Mouse (Mus musculus): ENCODE results near the gene Sost. TPM values are rescaled to one million over a fixed set of nuclear protein-coding genes. Genes with fewer than 3 reads are reported as not detected.
A peak's percentile ranks its signal among the peaks of the same experiment; 100 is the strongest.

Gene Sost
- total RNA-seq, 2 experiments from 2014 or later, result not detected

DNA sequence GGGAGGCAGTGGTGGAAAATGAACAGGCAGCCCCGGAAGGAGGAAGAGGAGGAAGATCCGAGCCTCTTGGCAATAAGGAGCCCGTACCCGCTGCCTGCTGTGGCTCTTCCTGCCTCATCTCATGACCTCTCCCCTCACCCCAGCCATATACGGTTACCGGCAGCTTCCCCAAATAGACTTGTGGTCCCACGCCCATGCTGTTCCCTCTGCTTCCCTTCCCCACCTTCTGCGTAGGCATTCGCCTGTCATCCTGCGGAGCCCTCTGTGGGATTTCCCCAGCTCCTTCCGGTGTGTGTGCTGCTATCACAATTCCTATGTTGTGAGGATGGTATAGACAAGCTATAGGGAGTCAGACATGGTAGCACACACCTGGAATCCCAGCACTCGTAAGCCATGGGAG, 15.0 kb upstream of the Sost start:
- H3K4me3 ChIP-seq, result peak overlapping the region; percentile 86
- intact Hi-C loops (cut with DNase I), result no loop called here
- H3K27ac ChIP-seq, result peak overlapping the region; percentile 96
- no peak for TF ChIP-seq CTCF (IDR thresholded peaks at IDR 0.05)
- DNase-seq (ENCODE audit: extremely low spot score in 1 of 2, low spot score in 2 of 2), result peak in 1 of 2 experiments; percentile 48

- no peak overlapping the region for H3K4me3 ChIP-seq
- intact Hi-C loops (cut with DNase I), result no loop called here
Measured at GRCm38 (mm10) chr11:101980603-101981157, 13.9 kb upstream of the Sost start.

DNA sequence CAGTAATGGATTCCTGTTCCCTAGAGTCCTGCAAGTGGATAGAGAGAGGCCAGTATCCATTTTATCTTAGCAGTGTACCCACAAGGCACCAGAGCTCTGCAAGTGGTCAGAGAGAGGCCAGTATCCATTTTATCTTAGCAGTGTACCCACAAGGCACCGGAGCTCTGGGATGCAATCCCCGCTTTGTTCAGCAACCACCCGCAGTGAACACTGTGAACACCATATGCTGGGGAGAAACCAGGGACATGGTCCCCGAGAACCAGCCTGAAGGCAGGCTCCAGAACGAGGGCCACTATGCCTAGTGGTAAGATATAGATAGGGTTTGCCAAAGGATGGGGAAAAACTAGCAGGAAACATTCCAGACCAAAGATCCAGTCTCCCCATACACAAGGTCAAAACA, 12.3 kb upstream of the Sost start:
- no peak for TF ChIP-seq CTCF (IDR thresholded peaks at IDR 0.05)
- Histone ChIP-seq H3K4me3 (no peak overlapping the region), H3K27ac (no peak overlapping the region; the same call in 1 of the 2 replicates)
- intact Hi-C loops (cut with DNase I), result no loop called here
- no peak for DNase-seq (ENCODE audit: extremely low spot score in 1 of 2, low spot score in 2 of 2)

More at GRCm38 (mm10) chr11:101980603-101981157, 13.9 kb upstream of the Sost start:
- no peak overlapping the region; the same call in 1 of the 2 replicates for H3K27ac ChIP-seq
- no peak for TF ChIP-seq CTCF (IDR thresholded peaks at IDR 0.05)
- DNase-seq (ENCODE audit: extremely low spot score in 1 of 2, low spot score in 2 of 2), result no peak

DNA sequence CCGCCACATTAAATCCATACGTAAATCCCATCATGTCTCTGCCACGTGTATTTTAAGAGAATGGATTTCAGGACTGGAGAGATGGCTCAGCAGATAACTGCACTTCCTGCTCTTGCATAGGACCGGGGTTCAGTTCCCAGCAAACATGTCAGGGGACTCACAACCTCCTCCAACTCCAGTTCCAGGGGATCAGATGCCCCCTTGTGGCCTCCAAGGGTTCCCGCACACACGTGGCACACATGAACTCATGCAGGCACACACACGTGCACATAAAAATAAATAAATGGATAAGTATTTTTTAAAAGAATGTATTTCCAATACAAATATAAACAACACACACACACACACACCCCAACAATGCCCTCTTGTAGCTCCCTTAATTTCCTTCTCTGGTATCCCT, 10.1 kb upstream of the Sost start:
- no peak overlapping the region for H3K27ac ChIP-seq
- intact Hi-C loops (cut with DNase I), result no loop called here
- TF ChIP-seq CTCF (IDR thresholded peaks at IDR 0.05), result peak; percentile 19
- no peak overlapping the region for H3K4me3 ChIP-seq
- DNase-seq (ENCODE audit: extremely low spot score in 1 of 2, low spot score in 2 of 2), result no peak

- Histone ChIP-seq H3K4me3 (no peak overlapping the region), H3K27ac (no peak overlapping the region)
- TF ChIP-seq CTCF (IDR thresholded peaks at IDR 0.05), result peak; percentile 62
- intact Hi-C loops (cut with DNase I), result no loop called here
- DNase-seq (ENCODE audit: extremely low spot score in 1 of 2, low spot score in 2 of 2), result no peak
Measured at GRCm38 (mm10) chr11:101974923-101975322, 8.1 kb upstream of the Sost start.

DNA sequence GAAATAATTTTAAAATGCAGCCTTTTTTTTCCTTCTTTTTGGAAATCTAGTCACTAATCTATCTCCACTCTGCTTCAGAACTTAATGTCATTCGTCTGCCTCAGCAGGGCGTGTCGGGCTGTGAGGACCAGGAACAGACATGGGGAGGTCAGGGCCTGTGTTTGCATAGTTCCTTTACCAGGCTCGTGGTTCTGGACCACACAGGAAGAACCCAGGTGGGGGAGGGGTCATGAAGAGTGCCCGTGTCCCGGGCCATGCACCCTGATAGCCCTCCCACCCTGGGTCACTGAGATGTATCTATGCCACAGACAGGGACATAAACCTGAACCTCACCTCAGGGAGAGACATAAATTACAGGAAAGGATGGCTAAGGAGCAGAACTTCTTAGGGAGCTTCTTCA, 7.4 kb upstream of the Sost start:
- Histone ChIP-seq H3K27ac (no peak overlapping the region), H3K4me3 (no peak overlapping the region)
- TF ChIP-seq CTCF (IDR thresholded peaks at IDR 0.05), result no peak
- DNase-seq (ENCODE audit: extremely low spot score in 1 of 2, low spot score in 2 of 2), result no peak
- intact Hi-C loops (cut with DNase I), result no loop called here

DNA sequence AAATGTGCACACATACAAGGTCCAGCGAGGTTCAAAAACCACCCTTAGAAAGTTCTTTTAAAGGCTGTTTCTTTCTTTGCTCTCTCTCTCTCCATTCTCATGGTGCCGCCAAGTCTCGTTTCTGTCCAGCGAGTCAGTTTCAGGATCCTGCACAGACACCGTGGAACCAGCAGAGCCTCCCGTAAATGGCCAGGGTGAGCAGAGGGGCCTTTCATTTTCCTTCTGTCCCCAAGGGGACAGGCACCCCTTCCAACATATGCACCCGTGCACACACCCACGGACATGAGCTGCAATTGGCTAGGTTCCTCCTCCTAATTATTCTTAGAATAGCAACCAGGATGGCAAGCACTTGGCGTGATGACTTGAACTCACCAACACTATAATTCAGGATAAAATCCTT, 6.7 kb upstream of the Sost start:
- Histone ChIP-seq H3K4me3 (no peak overlapping the region), H3K27ac (no peak overlapping the region)
- TF ChIP-seq CTCF (IDR thresholded peaks at IDR 0.05), result no peak
- DNase-seq (ENCODE audit: extremely low spot score in 1 of 2, low spot score in 2 of 2), result no peak
- intact Hi-C loops (cut with DNase I), result no loop called here

- Histone ChIP-seq H3K27ac (no peak overlapping the region), H3K4me3 (no peak overlapping the region)
- no peak for DNase-seq (ENCODE audit: extremely low spot score in 1 of 2, low spot score in 2 of 2)
- intact Hi-C loops (cut with DNase I), result no loop called here
- TF ChIP-seq CTCF (IDR thresholded peaks at IDR 0.05), result no peak
Measured at GRCm38 (mm10) chr11:101972651-101973050, 5.8 kb upstream of the Sost start.

GRCm38 (mm10) chr11:101972097-101972496, 5.3 kb upstream of the Sost start:
- TF ChIP-seq CTCF (IDR thresholded peaks at IDR 0.05), result no peak
- Histone ChIP-seq H3K4me3 (no peak overlapping the region), H3K27ac (no peak overlapping the region)
- no peak for DNase-seq (ENCODE audit: extremely low spot score in 1 of 2, low spot score in 2 of 2)
- intact Hi-C loops (cut with DNase I), result no loop called here

- no peak for DNase-seq (ENCODE audit: extremely low spot score in 1 of 2, low spot score in 2 of 2)
- no peak overlapping the region for H3K4me3 ChIP-seq
- peak; percentile 90 for TF ChIP-seq CTCF (IDR thresholded peaks at IDR 0.05)
- H3K27ac ChIP-seq, result no peak overlapping the region
- intact Hi-C loops (cut with DNase I), result no loop called here
Measured at GRCm38 (mm10) chr11:101971410-101971809, 4.6 kb upstream of the Sost start.

GRCm38 (mm10) chr11:101969835-101970234, 3.0 kb upstream of the Sost start:
- DNase-seq (ENCODE audit: extremely low spot score in 1 of 2, low spot score in 2 of 2), result no peak
- intact Hi-C loops (cut with DNase I), result loop anchor here (2.0 kb wide), 1 partner anchor 157 kb away; no protein-coding TSS in a partner anchor
- no peak for TF ChIP-seq CTCF (IDR thresholded peaks at IDR 0.05)
- no peak overlapping the region for H3K27ac ChIP-seq
- H3K4me3 ChIP-seq, result no peak overlapping the region

GRCm38 (mm10) chr11:101968791-101969190, 2.0 kb upstream of the Sost start:
- peak; percentile 76 to 80 for DNase-seq (ENCODE audit: extremely low spot score in 1 of 2, low spot score in 2 of 2)

GRCm38 (mm10) chr11:101968311-101968710, 1.5 kb upstream of the Sost start:
- H3K4me3 ChIP-seq, result no peak overlapping the region
- no peak for DNase-seq (ENCODE audit: extremely low spot score in 1 of 2, low spot score in 2 of 2)
- intact Hi-C loops (cut with DNase I), result loop anchor here (1.0 to 2.0 kb wide), 2 partner anchors 49 to 156 kb away; no protein-coding TSS in a partner anchor
- TF ChIP-seq CTCF (IDR thresholded peaks at IDR 0.05), result no peak
- no peak overlapping the region for H3K27ac ChIP-seq

More at GRCm38 (mm10) chr11:101968791-101969190, 2.0 kb upstream of the Sost start:
- H3K4me3 ChIP-seq, result no peak overlapping the region
- no peak overlapping the region for H3K27ac ChIP-seq
- intact Hi-C loops (cut with DNase I), result loop anchor here (1.0 to 2.0 kb wide), 2 partner anchors 49 to 156 kb away; no protein-coding TSS in a partner anchor
- peak; percentile 95 for TF ChIP-seq CTCF (IDR thresholded peaks at IDR 0.05)

All from left cerebral cortex, adult 2 months (tissue).